Mouse (Mus musculus) left cerebral cortex, postnatal 10 days (tissue): ENCODE data around the gene Nxph3. TPM values are rescaled to one million over a fixed set of nuclear protein-coding genes. Genes with fewer than 3 reads are reported as not detected.
"Not testable (repeated sequence)": the region's sequence is repeated elsewhere in the genome, so short reads cannot be mapped to it uniquely, and the experiment has no call there.

ENCODE experiments used
- DNase-seq, 2 experiments: peaks; one replicate each; pipeline ENCODE4 v3.0.0; 2021 to 2022; ENCODE audit warnings: low spot score in 2 of 2, mixed read lengths in 1 of 2; ENCODE audit errors: extremely low spot score in 1 of 2
- intact Hi-C: fragments of 180-260 bp; cut with DNase I; formaldehyde crosslinking; loops from one replicate; pipeline ENCODE4 v1.15.1; 2025
- total RNA-seq, 2 experiments: library from RNA; stranded (reverse); gene quantifications; 2 replicates each; pipeline ENCODE4 v1.2.3; 2021

The Nxph3 gene
- total RNA-seq, 2 experiments from 2014 or later: 35.6 to 41.7 TPM

GRCm38 (mm10) chr11:95501826-95502225 lies 12.5 kb downstream of the Nxph3 start:
- DNase-seq, intact Hi-C loops: not testable (repeated sequence)

GRCm38 (mm10) chr11:95500836-95501235 lies 13.5 kb downstream of the Nxph3 start:
- intact Hi-C loops: no loop called here
- no peak for DNase-seq

GRCm38 (mm10) chr11:95500412-95500811 lies 14.0 kb downstream of the Nxph3 start:
- intact Hi-C loops: no loop called here

GRCm38 (mm10) chr11:95497921-95498320 lies 16.4 kb downstream of the Nxph3 start:
- no peak for DNase-seq
- intact Hi-C loops: no loop called here

More at GRCm38 (mm10) chr11:95500412-95500811, 14.0 kb downstream of the Nxph3 start:
- DNase-seq: no peak

- intact Hi-C loops: no loop called here
- DNase-seq: no peak
Measured at GRCm38 (mm10) chr11:95495883-95496282, 18.5 kb downstream of the Nxph3 start.

- no peak for DNase-seq
- intact Hi-C loops: no loop called here
Measured at GRCm38 (mm10) chr11:95494374-95494773, 20.0 kb downstream of the Nxph3 start.

- DNase-seq: no peak
- intact Hi-C loops: no loop called here
Measured at GRCm38 (mm10) chr11:95493950-95494349, 20.4 kb downstream of the Nxph3 start.

- intact Hi-C loops: no loop called here
- DNase-seq: no peak
Measured at GRCm38 (mm10) chr11:95493010-95493409, 21.4 kb downstream of the Nxph3 start.

- DNase-seq: no peak
- intact Hi-C loops: no loop called here
Measured at GRCm38 (mm10) chr11:95492256-95492655, 22.1 kb downstream of the Nxph3 start.

- DNase-seq: no peak
- intact Hi-C loops: no loop called here
Measured at GRCm38 (mm10) chr11:95490104-95490503, 24.3 kb downstream of the Nxph3 start.

GRCm38 (mm10) chr11:95487237-95487636 lies 27.1 kb downstream of the Nxph3 start:
- intact Hi-C loops: no loop called here
- no peak for DNase-seq

GRCm38 (mm10) chr11:95485634-95486033 lies 28.7 kb downstream of the Nxph3 start:
- intact Hi-C loops: no loop called here
- DNase-seq: no peak

GRCm38 (mm10) chr11:95480662-95481061 lies 33.7 kb downstream of the Nxph3 start:
- intact Hi-C loops: no loop called here
- no peak for DNase-seq

- no peak for DNase-seq
- intact Hi-C loops: loop anchor here (5.0 kb wide), 1 partner anchor 82 kb away; no protein-coding TSS in a partner anchor
Measured at GRCm38 (mm10) chr11:95479458-95479857, 34.9 kb downstream of the Nxph3 start.

- intact Hi-C loops: loop anchor here (5.0 kb wide), 1 partner anchor 79 kb away; no protein-coding TSS in a partner anchor
- DNase-seq: peak; percentile 37 to 78
Measured at GRCm38 (mm10) chr11:95476323-95476722, 38.0 kb downstream of the Nxph3 start.

GRCm38 (mm10) chr11:95473456-95473855 lies 40.9 kb downstream of the Nxph3 start:
- no peak for DNase-seq
- intact Hi-C loops: no loop called here

GRCm38 (mm10) chr11:95472942-95473341 lies 41.4 kb downstream of the Nxph3 start:
- intact Hi-C loops: no loop called here
- DNase-seq: no peak

GRCm38 (mm10) chr11:95467731-95468130 lies 46.6 kb downstream of the Nxph3 start:
- DNase-seq: no peak

GRCm38 (mm10) chr11:95462168-95462567 lies 52.2 kb downstream of the Nxph3 start:
- intact Hi-C loops: no loop called here
- no peak for DNase-seq

More at GRCm38 (mm10) chr11:95467731-95468130, 46.6 kb downstream of the Nxph3 start:
- intact Hi-C loops: no loop called here

- intact Hi-C loops: no loop called here
- no peak for DNase-seq
Measured at GRCm38 (mm10) chr11:95460872-95461271, 53.5 kb downstream of the Nxph3 start.
